Mouse (Mus musculus): ENCODE results near the gene Gls. TPM values are rescaled to one million over a fixed set of nuclear protein-coding genes. Genes with fewer than 3 reads are reported as not detected.

The Gls gene
- polyA plus RNA-seq, 1 experiment from 2014 or later, result 33.1 TPM

GRCm38 (mm10) chr1:52231939-52232765 is 880 bp downstream of the Gls start:
- Histone ChIP-seq H3K9ac (replicated peaks) (peak overlapping the region; percentile 97), H3K27me3 (replicated peaks) (no peaks in the 10 kb centered on the region), H3K4me1 (peaks cover 19% of the 10 kb centered on the region), H3K4me3 (replicated peaks) (peak overlapping the region; percentile 95), H3K4me2 (peak overlapping the region; percentile 70), H3K9me3 (replicated peaks) (no peaks in the 10 kb centered on the region), H3K36me3 (no peaks in the 10 kb centered on the region), H3K27ac (replicated peaks) (peak overlapping the region; percentile 95)
- WGBS, result under 1% methylated on average over 58 of the region's 69 CpGs
- peak; percentile 60 for ATAC-seq (ENCODE audit: low FRiP score)

- Histone ChIP-seq H3K9ac (replicated peaks) (no peak overlapping the region), H3K36me3 (no peaks in the 10 kb centered on the region), H3K27ac (replicated peaks) (no peak overlapping the region), H3K4me2 (peak overlapping the region; percentile 70), H3K9me3 (replicated peaks) (no peaks in the 10 kb centered on the region), H3K4me1 (peaks cover 19% of the 10 kb centered on the region), H3K4me3 (replicated peaks) (no peak overlapping the region), H3K27me3 (replicated peaks) (no peaks in the 10 kb centered on the region)
- WGBS, result 85% methylated on average over 1 of the region's 1 CpGs
- no peak for ATAC-seq (ENCODE audit: low FRiP score)
Observed at GRCm38 (mm10) chr1:52230404-52230803, 2.6 kb downstream of the Gls start.

GRCm38 (mm10) chr1:52228178-52228577 is 4.9 kb downstream of the Gls start:
- no peak overlapping the region for H3K4me2 ChIP-seq
- H3K4me3 ChIP-seq (replicated peaks), result no peak overlapping the region
- ATAC-seq (ENCODE audit: low FRiP score), result no peak
- H3K4me1 ChIP-seq, result peaks cover 22% of the 10 kb centered on the region
- H3K9me3 ChIP-seq (replicated peaks), result no peaks in the 10 kb centered on the region
- no peaks in the 10 kb centered on the region for H3K36me3 ChIP-seq
- WGBS, result 84% methylated on average over 6 of the region's 6 CpGs
- no peak overlapping the region for H3K9ac ChIP-seq (replicated peaks)
- no peak overlapping the region for H3K27ac ChIP-seq (replicated peaks)
- H3K27me3 ChIP-seq (replicated peaks), result no peaks in the 10 kb centered on the region

GRCm38 (mm10) chr1:52226416-52226815 is 6.6 kb downstream of the Gls start:
- Histone ChIP-seq H3K4me3 (replicated peaks) (no peak overlapping the region), H3K36me3 (no peaks in the 10 kb centered on the region), H3K9me3 (replicated peaks) (no peaks in the 10 kb centered on the region), H3K27ac (replicated peaks) (no peak overlapping the region), H3K27me3 (replicated peaks) (no peaks in the 10 kb centered on the region), H3K9ac (replicated peaks) (no peak overlapping the region), H3K4me2 (no peak overlapping the region), H3K4me1 (peaks cover 17% of the 10 kb centered on the region)
- ATAC-seq (ENCODE audit: low FRiP score), result no peak

- no peak overlapping the region for H3K9ac ChIP-seq (replicated peaks)
- H3K27me3 ChIP-seq (replicated peaks), result no peaks in the 10 kb centered on the region
- no peak for ATAC-seq (ENCODE audit: low FRiP score)
Observed at GRCm38 (mm10) chr1:52216766-52217165, 16.3 kb downstream of the Gls start.

GRCm38 (mm10) chr1:52182992-52183391 is 50.0 kb downstream of the Gls start:
- no peak for ATAC-seq (ENCODE audit: low FRiP score)
- H3K27ac ChIP-seq (replicated peaks), result no peak overlapping the region
- 98% methylated on average over 2 of the region's 2 CpGs for WGBS

More at GRCm38 (mm10) chr1:52216766-52217165, 16.3 kb downstream of the Gls start:
- Histone ChIP-seq H3K4me2 (no peak overlapping the region), H3K36me3 (peaks cover under 1% of the 10 kb centered on the region), H3K4me3 (replicated peaks) (no peak overlapping the region), H3K9me3 (replicated peaks) (no peaks in the 10 kb centered on the region), H3K4me1 (no peaks in the 10 kb centered on the region), H3K27ac (replicated peaks) (no peak overlapping the region)

GRCm38 (mm10) chr1:52181994-52182393 is 51.0 kb downstream of the Gls start:
- H3K36me3 ChIP-seq, result no peaks in the 10 kb centered on the region
- H3K4me3 ChIP-seq (replicated peaks), result no peak overlapping the region
- no peaks in the 10 kb centered on the region for H3K4me1 ChIP-seq
- no peak overlapping the region for H3K4me2 ChIP-seq
- H3K27me3 ChIP-seq (replicated peaks), result no peaks in the 10 kb centered on the region
- no peak for ATAC-seq (ENCODE audit: low FRiP score)
- H3K9ac ChIP-seq (replicated peaks), result no peak overlapping the region
- H3K27ac ChIP-seq (replicated peaks), result no peak overlapping the region
- no peaks in the 10 kb centered on the region for H3K9me3 ChIP-seq (replicated peaks)

More at GRCm38 (mm10) chr1:52182992-52183391, 50.0 kb downstream of the Gls start:
- H3K9ac ChIP-seq (replicated peaks), result no peak overlapping the region
- H3K9me3 ChIP-seq (replicated peaks), result no peaks in the 10 kb centered on the region
- H3K4me3 ChIP-seq (replicated peaks), result no peak overlapping the region
- H3K4me1 ChIP-seq, result no peaks in the 10 kb centered on the region
- no peak overlapping the region for H3K4me2 ChIP-seq
- peaks cover 4% of the 10 kb centered on the region for H3K36me3 ChIP-seq
- no peaks in the 10 kb centered on the region for H3K27me3 ChIP-seq (replicated peaks)

- no peak for ATAC-seq (ENCODE audit: low FRiP score)
- no peak overlapping the region for H3K27ac ChIP-seq (replicated peaks)
- 94% methylated on average over 9 of the region's 9 CpGs for WGBS
- H3K9ac ChIP-seq (replicated peaks), result no peak overlapping the region
- no peak overlapping the region for H3K4me2 ChIP-seq
- H3K4me3 ChIP-seq (replicated peaks), result no peak overlapping the region
- no peaks in the 10 kb centered on the region for H3K4me1 ChIP-seq
- H3K9me3 ChIP-seq (replicated peaks), result no peaks in the 10 kb centered on the region
- H3K36me3 ChIP-seq, result no peaks in the 10 kb centered on the region
- H3K27me3 ChIP-seq (replicated peaks), result no peaks in the 10 kb centered on the region
Observed at GRCm38 (mm10) chr1:52179939-52180568, 53.0 kb downstream of the Gls start.

- H3K4me1 ChIP-seq, result no peaks in the 10 kb centered on the region
- H3K27ac ChIP-seq (replicated peaks), result no peak overlapping the region
- H3K9me3 ChIP-seq (replicated peaks), result no peaks in the 10 kb centered on the region
- no peak overlapping the region for H3K4me3 ChIP-seq (replicated peaks)
- no peaks in the 10 kb centered on the region for H3K27me3 ChIP-seq (replicated peaks)
- no peak for ATAC-seq (ENCODE audit: low FRiP score)
- no peak overlapping the region for H3K9ac ChIP-seq (replicated peaks)
- no peak overlapping the region for H3K4me2 ChIP-seq
- WGBS, result 79% methylated on average over 2 of the region's 2 CpGs
- no peaks in the 10 kb centered on the region for H3K36me3 ChIP-seq
Observed at GRCm38 (mm10) chr1:52176999-52177398, 56.0 kb downstream of the Gls start.

- H3K27ac ChIP-seq (replicated peaks), result no peak overlapping the region
- 0 out of 2 replicates have a peak, but pooled peaks have one; percentile 55 for ATAC-seq (ENCODE audit: low FRiP score)
- H3K9me3 ChIP-seq (replicated peaks), result no peaks in the 10 kb centered on the region
- no peaks in the 10 kb centered on the region for H3K4me1 ChIP-seq
- no peaks in the 10 kb centered on the region for H3K27me3 ChIP-seq (replicated peaks)
- WGBS, result 50% methylated on average over 3 of the region's 3 CpGs
- H3K36me3 ChIP-seq, result no peaks in the 10 kb centered on the region
- H3K4me3 ChIP-seq (replicated peaks), result no peak overlapping the region
- no peak overlapping the region for H3K4me2 ChIP-seq
- H3K9ac ChIP-seq (replicated peaks), result no peak overlapping the region
Observed at GRCm38 (mm10) chr1:52175983-52176382, 57.0 kb downstream of the Gls start.

GRCm38 (mm10) chr1:52175321-52175720 is 57.7 kb downstream of the Gls start:
- no peaks in the 10 kb centered on the region for H3K36me3 ChIP-seq
- no peaks in the 10 kb centered on the region for H3K9me3 ChIP-seq (replicated peaks)
- no peak overlapping the region for H3K4me2 ChIP-seq
- H3K4me3 ChIP-seq (replicated peaks), result no peak overlapping the region
- no peak overlapping the region for H3K27ac ChIP-seq (replicated peaks)
- ATAC-seq (ENCODE audit: low FRiP score), result no peak
- H3K9ac ChIP-seq (replicated peaks), result no peak overlapping the region
- WGBS, result 86% methylated on average over 5 of the region's 5 CpGs
- H3K4me1 ChIP-seq, result no peaks in the 10 kb centered on the region
- H3K27me3 ChIP-seq (replicated peaks), result no peaks in the 10 kb centered on the region

GRCm38 (mm10) chr1:52171271-52171670 is 61.8 kb downstream of the Gls start:
- no peak for ATAC-seq (ENCODE audit: low FRiP score)
- WGBS, result 83% methylated on average over 8 of the region's 8 CpGs
- H3K9ac ChIP-seq (replicated peaks), result no peak overlapping the region
- no peaks in the 10 kb centered on the region for H3K9me3 ChIP-seq (replicated peaks)
- no peak overlapping the region for H3K4me3 ChIP-seq (replicated peaks)
- no peaks in the 10 kb centered on the region for H3K27me3 ChIP-seq (replicated peaks)
- H3K4me2 ChIP-seq, result no peak overlapping the region
- H3K36me3 ChIP-seq, result no peaks in the 10 kb centered on the region
- H3K4me1 ChIP-seq, result no peaks in the 10 kb centered on the region
- no peak overlapping the region for H3K27ac ChIP-seq (replicated peaks)

All from neural tube, embryonic 15.5 days (tissue).